Mouse (Mus musculus): ENCODE results near the gene Abr. TPM values are rescaled to one million over a fixed set of nuclear protein-coding genes. Genes with fewer than 3 reads are reported as not detected.

Gene Abr
- polyA plus RNA-seq, 1 experiment from 2014 or later = 2.8 TPM

- H3K9me3 ChIP-seq (replicated peaks) = no peaks in the 10 kb centered on the region
- DNase-seq (no peak), ATAC-seq (ENCODE audit: low read depth) (no peak)
- no peaks in the 10 kb centered on the region for H3K4me1 ChIP-seq (replicated peaks)
- H3K27me3 ChIP-seq = no peaks in the 10 kb centered on the region
- 66% methylated on average over 4 of the region's 4 CpGs for WGBS (ENCODE audit: insufficient replicate concordance)
- H3K4me3 ChIP-seq (replicated peaks) = no peak overlapping the region
- H3K36me3 ChIP-seq = peaks cover 22% of the 10 kb centered on the region
- no peak overlapping the region for H3K27ac ChIP-seq
- H3K9ac ChIP-seq = no peak overlapping the region
- no peak overlapping the region for H3K4me2 ChIP-seq
Measured at GRCm38 (mm10) chr11:76420896-76421295, 201.2 kb downstream of the Abr start.

- WGBS (ENCODE audit: insufficient replicate concordance) = 47% methylated on average over 4 of the region's 4 CpGs
- Histone ChIP-seq H3K4me2 (no peak overlapping the region), H3K36me3 (peaks cover 38% of the 10 kb centered on the region), H3K27ac (no peak overlapping the region), H3K9ac (no peak overlapping the region), H3K9me3 (replicated peaks) (no peaks in the 10 kb centered on the region), H3K4me1 (replicated peaks) (no peaks in the 10 kb centered on the region), H3K4me3 (replicated peaks) (no peak overlapping the region), H3K27me3 (no peaks in the 10 kb centered on the region)
- ATAC-seq (ENCODE audit: low read depth) (no peak), DNase-seq (no peak)
Measured at GRCm38 (mm10) chr11:76419179-76419578, 202.9 kb downstream of the Abr start.

GRCm38 (mm10) chr11:76418423-76418822, 203.7 kb downstream of the Abr start:
- no peak for ATAC-seq (ENCODE audit: low read depth)
- no peak overlapping the region for H3K4me3 ChIP-seq (replicated peaks)
- H3K9ac ChIP-seq = no peak overlapping the region
- H3K9me3 ChIP-seq (replicated peaks) = no peaks in the 10 kb centered on the region
- H3K4me2 ChIP-seq = no peak overlapping the region
- peaks cover 46% of the 10 kb centered on the region for H3K36me3 ChIP-seq
- DNase-seq = no peak
- 77% methylated on average over 8 of the region's 8 CpGs for WGBS (ENCODE audit: insufficient replicate concordance)
- H3K27ac ChIP-seq = no peak overlapping the region
- H3K4me1 ChIP-seq (replicated peaks) = 0 out of 2 replicates have a peak, but pooled peaks cover 2% of the 10 kb centered on the region
- no peaks in the 10 kb centered on the region for H3K27me3 ChIP-seq

GRCm38 (mm10) chr11:76415985-76416384, 206.1 kb downstream of the Abr start:
- no peaks in the 10 kb centered on the region for H3K9me3 ChIP-seq (replicated peaks)
- ATAC-seq (ENCODE audit: low read depth) = no peak
- DNase-seq = no peak
- H3K4me1 ChIP-seq (replicated peaks) = peaks cover 10% of the 10 kb centered on the region
- H3K4me3 ChIP-seq (replicated peaks) = no peak overlapping the region
- H3K36me3 ChIP-seq = peaks cover 65% of the 10 kb centered on the region
- no peak overlapping the region for H3K4me2 ChIP-seq
- H3K9ac ChIP-seq = no peak overlapping the region
- WGBS (ENCODE audit: insufficient replicate concordance) = 58% methylated on average over 2 of the region's 2 CpGs
- no peaks in the 10 kb centered on the region for H3K27me3 ChIP-seq
- no peak overlapping the region for H3K27ac ChIP-seq

DNA sequence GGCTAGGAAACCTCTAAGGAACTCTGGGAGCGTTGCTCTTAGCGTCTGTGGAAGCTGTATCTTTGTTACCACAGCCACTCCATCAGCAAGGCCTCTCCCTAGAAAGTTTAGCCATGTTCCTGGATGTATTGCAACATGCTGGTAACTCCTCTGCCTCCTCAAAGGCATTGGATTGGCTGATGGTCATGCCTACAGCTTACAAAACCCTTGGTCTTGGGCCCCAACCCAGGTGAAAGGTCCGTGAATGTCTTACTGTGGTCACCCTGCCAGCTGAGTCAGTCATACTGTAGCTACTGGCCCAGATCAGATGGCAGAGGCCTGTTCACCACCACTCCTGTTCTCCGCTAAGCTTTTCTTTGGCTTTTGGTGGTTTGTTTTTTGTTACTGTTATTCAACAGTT, 207.1 kb downstream of the Abr start:
- peaks cover 65% of the 10 kb centered on the region for H3K36me3 ChIP-seq
- DNase-seq = no peak

GRCm38 (mm10) chr11:76413202-76413601, 208.9 kb downstream of the Abr start:
- Histone ChIP-seq H3K36me3 (peaks cover 62% of the 10 kb centered on the region), H3K27ac (no peak overlapping the region), H3K9ac (no peak overlapping the region), H3K27me3 (no peaks in the 10 kb centered on the region), H3K9me3 (replicated peaks) (no peaks in the 10 kb centered on the region), H3K4me1 (replicated peaks) (peaks cover 14% of the 10 kb centered on the region), H3K4me2 (no peak overlapping the region), H3K4me3 (replicated peaks) (no peak overlapping the region)
- WGBS (ENCODE audit: insufficient replicate concordance) = 38% methylated on average over 4 of the region's 4 CpGs
- ATAC-seq (ENCODE audit: low read depth) (no peak), DNase-seq (no peak)

More for the DNA sequence above, 207.1 kb downstream of the Abr start:
- peaks cover 10% of the 10 kb centered on the region for H3K4me1 ChIP-seq (replicated peaks)
- ATAC-seq (ENCODE audit: low read depth) = no peak
- H3K4me3 ChIP-seq (replicated peaks) = no peak overlapping the region
- no peaks in the 10 kb centered on the region for H3K9me3 ChIP-seq (replicated peaks)
- WGBS (ENCODE audit: insufficient replicate concordance) = 74% methylated on average over 4 of the region's 4 CpGs
- H3K9ac ChIP-seq = no peak overlapping the region
- no peak overlapping the region for H3K4me2 ChIP-seq
- no peak overlapping the region for H3K27ac ChIP-seq
- H3K27me3 ChIP-seq = no peaks in the 10 kb centered on the region

DNA sequence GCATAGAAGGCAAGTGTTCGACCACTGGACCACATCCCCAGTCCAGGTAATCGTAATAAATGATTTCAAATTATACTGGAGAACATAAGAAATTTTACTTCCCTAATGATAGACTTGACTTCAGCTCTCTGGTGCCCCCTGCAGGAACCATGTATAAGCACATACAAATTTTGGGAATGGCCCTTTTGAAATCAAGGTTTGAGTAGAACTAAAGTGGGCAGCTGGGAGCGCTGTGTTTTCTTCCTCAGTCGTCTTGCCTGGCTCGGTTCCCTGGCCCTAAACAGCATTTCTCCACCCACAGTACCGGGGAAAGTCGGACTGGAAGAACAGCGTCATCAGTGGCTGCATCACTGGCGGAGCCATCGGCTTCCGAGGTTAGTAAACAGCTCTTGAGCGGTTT, 211.3 kb downstream of the Abr start:
- Histone ChIP-seq H3K9ac (no peak overlapping the region), H3K27ac (no peak overlapping the region), H3K27me3 (no peaks in the 10 kb centered on the region), H3K36me3 (peaks cover 42% of the 10 kb centered on the region), H3K4me3 (replicated peaks) (no peak overlapping the region), H3K4me1 (replicated peaks) (peaks cover 23% of the 10 kb centered on the region), H3K4me2 (no peak overlapping the region), H3K9me3 (replicated peaks) (no peaks in the 10 kb centered on the region)
- 61% methylated on average over 12 of the region's 12 CpGs for WGBS (ENCODE audit: insufficient replicate concordance)
- ATAC-seq (ENCODE audit: low read depth) = no peak
- peak; percentile 29 for DNase-seq

DNA sequence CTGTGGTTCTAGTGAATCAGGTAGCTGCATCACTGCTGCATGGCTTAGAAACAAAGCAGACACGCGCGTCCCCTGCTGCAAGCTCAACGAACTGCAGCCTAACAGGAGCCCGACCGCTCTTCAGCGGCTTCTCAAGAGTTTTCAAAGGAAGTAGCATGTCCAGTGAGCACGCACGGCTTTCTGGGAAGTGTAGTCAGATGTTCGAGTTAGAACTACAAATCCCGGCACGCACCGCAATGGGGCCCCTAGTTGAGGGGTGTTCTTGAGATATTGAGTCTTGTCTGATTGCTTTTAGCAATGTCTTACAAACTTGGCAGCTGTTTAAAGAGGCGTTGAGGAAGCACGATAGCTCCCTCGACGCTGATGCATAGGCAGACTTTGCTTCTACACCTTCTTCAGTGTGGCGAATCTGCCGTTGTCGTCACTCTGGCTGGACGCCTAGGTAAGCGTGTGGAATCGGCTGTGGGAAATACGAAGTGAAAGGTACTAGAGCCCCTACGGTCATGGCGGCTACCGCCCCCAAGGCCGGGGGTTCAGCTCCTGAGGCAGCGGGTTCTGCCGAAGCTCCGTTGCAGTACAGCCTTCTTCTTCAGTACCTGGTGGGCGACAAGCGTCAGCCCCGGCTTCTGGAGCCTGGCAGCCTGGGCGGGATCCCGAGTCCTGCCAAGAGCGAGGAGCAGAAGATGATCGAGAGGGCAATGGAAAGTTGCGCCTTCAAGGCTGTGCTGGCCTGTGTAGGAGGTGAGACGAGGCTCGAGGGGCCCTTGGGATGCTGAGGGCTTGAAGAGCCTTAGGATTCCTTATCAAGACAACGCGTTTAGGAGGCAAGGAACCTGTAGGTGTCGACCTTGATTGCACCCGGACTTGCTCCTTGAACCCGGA, 215.2 kb downstream of the Abr start, which contains the start of gene Timm22:
Timm22 (plus strand) TSS at position 251 of the 882 bp plus-strand sequence.
- Histone ChIP-seq H3K27ac (peak within 1 kb of the TSS; percentile 49), H3K36me3 (peaks cover 4% of the 10 kb centered on the region), H3K4me3 (replicated peaks) (peak within 1 kb of the TSS; percentile 72), H3K4me1 (replicated peaks) (peaks cover 14% of the 10 kb centered on the region), H3K9ac (peak within 1 kb of the TSS; percentile 80), H3K9me3 (replicated peaks) (no peaks in the 10 kb centered on the region), H3K27me3 (peaks cover 15% of the 10 kb centered on the region; the same call in 1 of the 2 replicates), H3K4me2 (peak within 1 kb of the TSS; percentile 82)
- peak; percentile 95 for ATAC-seq (ENCODE audit: low read depth)
- peak; percentile 93 for DNase-seq
- under 1% methylated on average over 46 of the region's 46 CpGs for WGBS (ENCODE audit: insufficient replicate concordance)

DNA sequence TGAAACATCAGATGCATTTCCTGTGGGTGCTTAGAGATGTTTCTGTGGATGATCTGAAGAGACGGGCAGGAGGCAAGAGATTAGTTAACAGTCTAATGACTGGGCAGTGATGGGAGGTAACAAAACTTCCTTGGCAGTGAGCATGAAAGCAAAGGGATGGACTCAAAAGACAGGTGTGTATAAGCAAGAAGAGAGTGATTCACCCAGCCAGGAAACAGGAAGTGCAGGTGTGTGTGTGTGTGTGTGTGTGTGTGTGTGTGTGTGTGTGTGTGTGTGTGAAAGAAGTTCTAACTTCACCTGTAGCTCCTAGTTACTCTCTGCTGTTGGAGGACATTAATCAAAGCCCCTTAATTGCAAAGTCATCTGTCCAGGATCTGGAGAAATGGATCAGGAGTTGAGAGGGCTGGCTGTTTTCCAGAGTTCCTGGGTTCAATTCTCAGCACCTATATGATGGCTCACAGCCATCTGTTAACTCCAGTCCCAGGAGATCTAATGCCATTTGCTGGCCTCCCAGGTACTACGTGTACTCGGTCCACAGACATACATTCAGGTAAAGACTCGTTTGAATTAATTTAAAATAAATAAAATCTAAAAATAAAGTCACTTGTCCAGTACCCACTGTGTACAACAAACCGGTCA, 216.4 kb downstream of the Abr start:
- no peak overlapping the region for H3K4me2 ChIP-seq
- H3K9ac ChIP-seq = no peak overlapping the region
- ATAC-seq (ENCODE audit: low read depth) (no peak), DNase-seq (no peak)
- H3K4me3 ChIP-seq (replicated peaks) = no peak overlapping the region
- peaks cover 14% of the 10 kb centered on the region for H3K4me1 ChIP-seq (replicated peaks)
- H3K36me3 ChIP-seq = no peaks in the 10 kb centered on the region
- H3K27me3 ChIP-seq = peaks cover 21% of the 10 kb centered on the region; the same call in 1 of the 2 replicates
- H3K9me3 ChIP-seq (replicated peaks) = no peaks in the 10 kb centered on the region
- no peak overlapping the region for H3K27ac ChIP-seq
- WGBS (ENCODE audit: insufficient replicate concordance) = 57% methylated on average over 5 of the region's 5 CpGs

DNA sequence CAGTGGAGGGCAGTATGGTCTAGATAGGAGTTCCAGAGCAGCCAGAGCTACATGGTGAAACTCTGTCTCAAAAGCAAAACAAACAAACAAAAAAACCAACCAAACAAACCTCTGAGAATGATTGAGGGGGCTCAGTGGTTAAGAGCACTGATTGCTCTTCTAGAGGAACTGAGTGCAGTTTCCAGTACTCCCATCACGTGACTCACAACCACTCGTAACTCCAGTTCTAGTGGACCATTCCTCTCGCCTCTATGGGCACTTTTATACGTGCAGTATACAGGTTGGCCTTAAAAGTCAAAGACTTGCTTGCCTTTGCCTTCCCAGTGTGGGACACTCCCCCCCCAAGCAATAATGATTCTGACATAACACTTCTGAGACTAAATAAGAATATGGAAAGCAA, 217.0 kb downstream of the Abr start:
- 45% methylated on average over 4 of the region's 4 CpGs for WGBS (ENCODE audit: insufficient replicate concordance)
- ATAC-seq (ENCODE audit: low read depth) = no peak
- H3K27me3 ChIP-seq = peaks cover 23% of the 10 kb centered on the region; the same call in 1 of the 2 replicates
- H3K27ac ChIP-seq = no peak overlapping the region
- no peak for DNase-seq
- H3K9me3 ChIP-seq (replicated peaks) = no peaks in the 10 kb centered on the region
- H3K9ac ChIP-seq = no peak overlapping the region
- H3K36me3 ChIP-seq = no peaks in the 10 kb centered on the region
- peaks cover 16% of the 10 kb centered on the region for H3K4me1 ChIP-seq (replicated peaks)
- H3K4me3 ChIP-seq (replicated peaks) = no peak overlapping the region
- no peak overlapping the region for H3K4me2 ChIP-seq

- Histone ChIP-seq H3K4me2 (no peak overlapping the region), H3K9ac (no peak overlapping the region), H3K4me3 (replicated peaks) (no peak overlapping the region), H3K36me3 (no peaks in the 10 kb centered on the region), H3K4me1 (replicated peaks) (peaks cover 27% of the 10 kb centered on the region), H3K9me3 (replicated peaks) (no peaks in the 10 kb centered on the region), H3K27me3 (peaks cover 39% of the 10 kb centered on the region), H3K27ac (no peak overlapping the region)
- ATAC-seq (ENCODE audit: low read depth) (no peak), DNase-seq (no peak)
- 74% methylated on average over 10 of the region's 10 CpGs for WGBS (ENCODE audit: insufficient replicate concordance)
Measured at GRCm38 (mm10) chr11:76401398-76401797, 220.7 kb downstream of the Abr start.

All from liver, embryonic 13.5 days (tissue).